Mouse (Mus musculus): ENCODE data around the gene Tbc1d24.

The Tbc1d24 gene

DNA sequence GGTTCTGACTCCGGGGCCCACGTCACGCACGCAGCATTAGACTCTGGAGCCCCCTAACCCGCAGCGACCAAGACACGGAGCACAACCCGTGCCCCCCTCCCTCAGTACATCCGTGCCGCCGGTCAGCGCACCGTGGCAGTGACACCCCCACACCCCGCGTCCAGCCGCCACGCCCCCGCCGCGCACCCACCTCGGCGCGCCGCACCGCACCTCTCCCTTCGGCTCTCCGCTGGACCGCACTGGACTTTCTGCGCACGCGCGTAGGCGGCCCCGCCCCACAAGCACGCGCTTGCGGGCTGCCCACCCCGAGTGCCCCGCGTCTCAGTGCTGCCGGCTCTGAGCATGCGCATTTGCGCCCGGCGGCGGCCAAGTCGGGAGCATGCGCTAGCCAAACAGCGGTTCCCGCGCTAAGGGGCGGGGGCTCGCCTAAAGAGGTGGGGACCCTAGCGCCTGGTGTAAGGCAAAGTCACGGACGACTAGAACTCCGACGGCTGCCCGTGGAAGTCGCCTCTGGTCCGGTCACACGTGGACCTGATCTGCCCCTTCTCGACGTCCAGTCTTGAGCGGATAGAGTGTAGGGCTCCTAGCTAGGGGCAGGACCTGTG lies at the start of gene Tbc1d24:
TSS of gene Tbc1d24 (minus strand) at position 279 of the 605 bp plus-strand sequence.
- DNase-seq (ENCODE audit: low read depth, low spot score) = peak; percentile 97

DNA sequence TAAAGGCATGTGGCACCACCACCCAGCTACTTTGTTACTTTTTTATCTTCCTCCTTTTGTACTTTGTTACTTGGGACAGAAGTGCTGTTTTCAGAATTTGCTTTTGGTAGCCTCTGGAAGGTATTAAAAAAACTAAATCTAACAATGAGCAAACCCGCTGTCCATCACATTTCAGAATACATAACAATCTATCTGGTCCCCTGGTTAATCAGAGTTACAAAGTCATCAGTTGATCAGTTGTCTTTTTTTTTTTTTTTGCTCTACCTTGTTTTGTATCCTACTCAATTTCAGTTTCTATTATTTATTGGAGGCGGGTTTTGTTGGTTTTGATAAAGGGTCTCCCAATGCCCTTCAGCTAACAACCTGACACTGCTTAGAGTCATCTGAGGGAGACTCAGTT lies 47.0 kb upstream of the Tbc1d24 start:
- DNase-seq (ENCODE audit: low read depth, low spot score) = no peak

DNA sequence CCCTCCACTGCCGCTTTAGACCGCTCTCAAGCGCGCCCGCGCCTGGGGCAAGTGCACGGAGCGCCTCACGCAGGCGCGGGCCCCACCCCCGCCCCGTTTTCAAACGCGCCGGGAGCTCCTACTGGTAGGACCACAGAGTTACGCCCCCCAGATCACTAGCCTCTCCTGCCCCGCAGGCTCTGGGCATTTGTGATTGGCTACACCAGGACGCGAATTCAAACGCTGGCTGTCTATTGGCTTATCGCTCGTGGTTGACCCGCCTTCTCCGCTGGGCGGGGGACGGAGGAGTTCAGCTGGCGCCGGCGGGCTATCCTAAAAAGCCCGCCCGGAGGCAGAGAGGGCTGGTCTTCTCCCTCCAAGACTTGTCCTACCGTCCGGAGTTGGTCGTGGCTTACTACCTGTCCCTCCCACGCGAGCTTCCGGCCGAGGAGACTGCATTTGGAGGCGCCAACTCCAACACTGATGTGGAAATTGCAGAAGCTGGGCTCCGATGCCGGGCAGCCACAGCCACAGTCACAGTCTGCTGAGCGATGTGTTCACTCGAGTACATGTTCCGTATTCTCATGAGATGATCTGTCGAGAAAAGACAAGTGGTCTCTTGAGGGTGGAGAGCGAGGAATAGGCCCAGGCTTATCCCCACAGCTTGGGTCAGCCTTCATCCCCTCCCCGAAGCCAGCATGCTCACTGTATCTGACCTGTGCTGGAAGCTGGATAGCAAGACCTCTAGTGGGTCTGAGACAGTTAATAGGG lies 46.1 kb upstream of the Tbc1d24 start, which contains the start of gene Ccnf:
TSS of gene Ccnf (minus strand) at position 165 of the 750 bp plus-strand sequence.
- peak; percentile 100 for DNase-seq (ENCODE audit: low read depth, low spot score)

DNA sequence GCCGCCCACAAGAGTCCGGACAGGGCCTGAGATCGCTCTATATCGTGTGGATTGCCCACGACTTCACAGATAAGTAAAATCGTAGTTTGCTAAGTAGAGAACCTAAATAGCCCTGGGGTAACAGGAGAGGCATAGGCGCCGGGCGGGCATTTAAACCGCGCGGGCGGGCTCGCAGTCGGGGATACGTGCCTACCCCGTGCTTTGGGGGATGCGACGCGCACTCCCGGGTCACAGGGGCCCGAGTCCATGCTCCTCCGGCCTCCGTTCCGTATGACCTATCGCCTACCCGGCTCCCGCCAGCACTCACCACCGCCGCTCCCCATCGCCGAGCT lies 45.6 kb upstream of the Tbc1d24 start:
- no peak for DNase-seq (ENCODE audit: low read depth, low spot score)

DNA sequence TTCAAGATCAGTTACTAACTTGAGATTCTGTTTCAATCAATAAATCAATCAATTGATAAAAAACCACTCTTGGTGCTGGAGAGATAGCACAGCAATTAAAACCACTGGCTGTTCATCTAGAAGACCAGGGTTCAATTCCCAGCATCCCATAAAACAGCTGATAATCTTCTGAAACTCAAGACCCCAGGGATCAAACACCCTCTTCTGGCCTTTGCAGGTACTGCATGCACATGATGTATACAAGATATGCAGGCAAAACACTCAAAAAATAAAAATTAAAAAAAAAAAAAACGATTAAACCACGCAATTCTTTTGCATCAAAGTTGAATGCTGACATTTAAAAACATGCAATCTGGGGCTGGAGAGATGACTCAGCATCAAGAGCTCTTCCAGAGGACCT lies 43.3 kb upstream of the Tbc1d24 start:
- peak; percentile 72 for DNase-seq (ENCODE audit: low read depth, low spot score)

DNA sequence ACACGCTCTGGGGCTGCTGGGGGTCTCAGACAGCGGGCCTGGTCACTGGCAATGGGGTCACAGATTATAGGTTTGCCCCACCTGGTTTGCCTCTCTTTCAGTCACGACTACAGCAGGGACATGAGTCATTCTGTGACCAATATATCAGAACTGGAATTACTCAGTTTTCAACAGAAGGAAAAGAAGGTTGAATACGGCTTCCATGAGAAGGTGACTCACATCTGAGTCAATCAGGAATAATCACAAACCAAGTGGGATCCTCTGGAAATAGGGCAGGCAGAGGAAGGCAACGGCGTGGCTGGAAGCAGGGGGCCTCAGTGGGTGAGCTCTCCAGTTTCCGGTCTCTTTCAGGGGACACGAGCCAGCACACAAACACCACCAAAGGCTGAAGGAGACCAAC lies 38.7 kb upstream of the Tbc1d24 start:
- no peak for DNase-seq (ENCODE audit: low read depth, low spot score)

DNA sequence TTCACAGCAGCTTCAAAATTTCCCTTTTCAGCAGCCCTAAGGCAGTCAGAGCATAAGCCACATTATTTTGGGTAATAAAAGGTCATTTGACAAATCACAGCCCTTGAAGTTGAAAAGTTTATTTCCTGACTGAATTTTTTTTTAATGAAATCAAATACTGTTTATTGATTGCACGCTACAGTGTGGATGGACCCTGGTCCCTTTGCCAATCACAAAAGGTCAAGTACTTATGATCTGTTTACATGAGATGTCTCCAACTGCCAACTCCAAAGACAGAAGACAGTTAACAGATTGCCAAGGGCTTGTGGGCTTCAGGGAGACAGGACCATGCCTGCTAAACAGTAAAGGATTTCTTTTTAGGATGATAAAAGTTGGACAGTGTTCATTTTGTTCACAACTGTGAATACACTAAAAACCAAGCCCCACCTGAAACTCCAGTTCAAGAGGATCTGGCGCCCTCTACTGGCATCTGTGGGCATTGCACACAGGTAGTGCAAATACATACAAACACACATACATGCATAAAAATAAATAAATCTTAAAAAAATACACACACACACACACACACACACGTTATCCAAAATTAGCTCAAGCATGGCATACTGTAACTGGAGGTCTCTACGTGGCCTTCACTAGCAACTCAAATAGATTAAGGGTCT lies 38.1 kb upstream of the Tbc1d24 start:
- DNase-seq (ENCODE audit: low read depth, low spot score) = peak; percentile 79

DNA sequence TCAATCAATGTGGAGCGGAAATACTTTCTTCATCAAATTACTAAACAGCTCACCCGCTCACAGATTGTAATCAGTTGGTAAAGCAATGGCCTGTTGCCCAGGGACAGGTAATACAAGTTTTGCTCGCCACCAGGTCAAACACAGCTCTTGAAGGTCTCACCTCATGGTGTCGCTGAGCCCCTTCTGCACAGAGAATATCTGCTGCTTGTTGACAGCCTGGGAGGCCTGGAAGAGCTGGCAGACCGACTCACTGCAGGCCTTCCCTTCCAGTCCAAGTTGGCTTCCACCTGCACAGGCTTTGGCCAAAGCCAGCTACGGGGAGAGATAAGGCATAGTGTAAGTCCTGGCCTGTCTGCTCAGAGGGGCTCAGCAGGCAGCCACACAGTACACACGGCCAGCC lies 31.6 kb upstream of the Tbc1d24 start:
- DNase-seq (ENCODE audit: low read depth, low spot score) = no peak

DNA sequence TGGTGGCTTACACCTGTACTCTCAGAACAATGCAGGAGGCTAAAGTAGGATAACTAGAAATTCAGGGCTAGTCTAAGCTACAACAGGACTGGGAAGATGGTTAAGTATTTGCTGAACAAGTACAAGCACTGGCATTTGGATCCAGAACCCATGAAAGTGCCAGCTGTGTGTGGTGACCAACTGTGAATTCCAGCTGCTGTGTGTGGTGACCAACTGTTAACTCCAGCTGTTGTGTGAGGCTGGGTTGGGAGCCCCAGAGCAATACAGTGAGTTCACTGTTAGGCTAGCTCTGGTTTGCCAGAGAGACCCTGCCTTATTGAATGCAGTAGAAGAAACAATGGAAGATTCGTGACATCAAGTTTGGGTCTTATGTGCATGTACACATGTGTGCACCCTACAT lies 31.1 kb upstream of the Tbc1d24 start:
- no peak for DNase-seq (ENCODE audit: low read depth, low spot score)

DNA sequence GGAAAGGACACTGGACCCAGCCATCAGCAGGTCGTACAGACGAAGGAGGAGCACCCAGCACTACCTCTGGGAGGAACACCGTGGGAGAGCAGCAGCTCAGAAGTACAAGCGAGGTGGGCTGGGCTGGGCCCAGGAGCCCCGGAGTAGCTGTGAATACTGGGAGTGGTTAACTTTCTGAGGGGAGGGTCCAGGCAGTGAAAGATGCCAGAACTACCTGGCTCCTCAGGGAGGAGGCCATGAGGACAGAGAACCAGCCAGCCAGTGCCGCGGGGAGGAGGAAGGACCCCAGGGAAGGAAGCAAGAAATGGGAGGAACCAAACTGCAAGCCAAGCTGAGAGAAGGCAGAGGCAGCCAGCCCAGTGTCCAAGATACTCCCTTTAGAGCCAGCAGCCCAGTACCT lies 22.6 kb upstream of the Tbc1d24 start:
- peak; percentile 60 for DNase-seq (ENCODE audit: low read depth, low spot score)

DNA sequence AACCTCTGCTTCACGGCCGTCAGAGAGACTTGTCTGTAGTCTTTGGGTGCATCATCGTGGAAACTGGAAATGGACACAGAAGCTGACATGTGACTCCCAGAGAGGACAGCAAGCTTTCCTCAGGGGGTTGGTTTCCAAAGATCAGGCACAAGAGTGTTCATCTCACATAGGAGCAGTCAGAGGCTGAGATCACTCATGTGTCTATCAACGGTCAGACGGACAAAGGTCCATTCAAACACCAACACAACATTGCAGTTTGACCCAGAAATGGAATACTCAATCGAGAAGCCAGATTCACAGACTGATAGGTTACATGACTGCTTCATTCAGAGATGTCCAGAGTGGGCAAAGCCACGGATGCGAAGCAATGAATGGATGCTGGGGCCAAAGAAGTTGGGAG lies 21.4 kb upstream of the Tbc1d24 start:
- no peak for DNase-seq (ENCODE audit: low read depth, low spot score)

DNA sequence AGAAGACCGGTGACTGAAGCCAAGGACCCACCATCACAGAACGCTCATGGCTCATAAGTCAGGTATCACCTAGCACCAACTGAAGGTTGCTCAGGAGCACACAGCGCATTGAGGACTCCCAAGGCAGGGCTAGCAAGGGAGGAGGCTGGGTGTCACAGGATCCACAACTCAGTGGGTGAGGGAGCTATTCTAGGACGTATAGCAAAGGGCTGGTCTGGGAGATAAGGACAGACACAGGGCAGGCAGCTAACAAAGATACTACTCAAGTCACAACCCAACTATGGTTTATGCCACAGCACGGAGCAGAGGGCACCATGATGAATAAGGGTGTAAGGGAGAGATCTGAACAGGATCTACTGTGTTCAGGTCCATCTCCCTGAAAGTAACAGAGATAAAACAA lies 20.5 kb upstream of the Tbc1d24 start:
- DNase-seq (ENCODE audit: low read depth, low spot score) = no peak

DNA sequence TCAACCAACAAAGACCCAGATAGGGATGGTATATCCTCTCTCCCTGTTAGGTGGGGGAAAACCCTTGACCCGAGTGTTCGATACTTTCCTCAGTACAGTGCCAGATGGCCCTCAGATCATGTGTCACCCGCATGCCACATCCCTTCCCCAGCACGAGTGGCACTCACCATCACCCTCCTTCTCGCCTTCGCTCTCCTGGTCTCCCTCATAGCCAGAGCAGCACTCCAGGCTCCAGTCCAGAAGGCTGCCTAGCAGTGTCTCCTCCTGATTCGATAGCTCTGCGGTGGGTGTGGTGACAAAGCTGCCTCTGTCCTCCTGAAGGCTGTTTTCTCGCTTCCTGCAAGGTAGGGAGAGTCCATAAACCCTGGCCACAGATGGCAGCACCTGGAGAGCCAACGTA lies 19.4 kb upstream of the Tbc1d24 start:
- DNase-seq (ENCODE audit: low read depth, low spot score) = no peak

DNA sequence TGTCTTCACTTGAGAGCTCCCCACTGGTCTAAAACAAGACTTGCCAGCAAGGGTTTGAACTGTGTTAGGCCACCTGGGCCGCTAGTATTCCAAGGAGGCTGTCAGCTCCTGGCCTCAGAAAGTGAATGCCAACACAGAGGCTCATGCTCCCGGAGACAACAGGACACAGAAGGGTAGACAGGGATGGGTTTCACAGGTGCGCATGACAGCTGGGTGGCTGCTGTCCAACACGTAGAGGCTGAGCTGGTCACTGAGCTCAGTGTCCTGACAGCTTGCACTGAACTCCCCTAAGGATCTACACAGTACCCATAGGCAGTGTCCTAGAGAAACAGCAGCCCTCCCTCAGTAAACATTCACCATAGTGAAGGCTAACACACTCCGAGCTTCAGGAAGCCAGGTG lies 18.2 kb upstream of the Tbc1d24 start:
- DNase-seq (ENCODE audit: low read depth, low spot score) = no peak

DNA sequence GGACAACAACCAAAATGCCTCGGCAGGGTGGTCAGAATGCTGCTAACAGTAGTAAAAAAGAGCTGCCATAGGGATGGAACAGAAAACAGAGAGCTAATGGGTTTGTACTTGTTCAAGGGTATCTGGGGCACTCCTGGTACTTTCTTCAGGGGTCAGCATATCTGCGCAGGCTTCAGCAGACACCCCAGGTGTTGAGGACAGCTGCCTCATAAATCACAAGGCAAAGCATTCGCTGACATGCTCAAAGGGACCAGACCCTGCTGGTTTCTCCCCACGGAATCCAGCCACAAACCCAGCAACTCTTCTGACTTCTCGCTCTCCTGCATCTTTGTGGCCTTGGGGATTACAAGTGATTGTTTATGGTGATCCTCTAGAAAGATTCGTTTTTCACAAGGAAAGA lies 17.3 kb upstream of the Tbc1d24 start:
- DNase-seq (ENCODE audit: low read depth, low spot score) = no peak

DNA sequence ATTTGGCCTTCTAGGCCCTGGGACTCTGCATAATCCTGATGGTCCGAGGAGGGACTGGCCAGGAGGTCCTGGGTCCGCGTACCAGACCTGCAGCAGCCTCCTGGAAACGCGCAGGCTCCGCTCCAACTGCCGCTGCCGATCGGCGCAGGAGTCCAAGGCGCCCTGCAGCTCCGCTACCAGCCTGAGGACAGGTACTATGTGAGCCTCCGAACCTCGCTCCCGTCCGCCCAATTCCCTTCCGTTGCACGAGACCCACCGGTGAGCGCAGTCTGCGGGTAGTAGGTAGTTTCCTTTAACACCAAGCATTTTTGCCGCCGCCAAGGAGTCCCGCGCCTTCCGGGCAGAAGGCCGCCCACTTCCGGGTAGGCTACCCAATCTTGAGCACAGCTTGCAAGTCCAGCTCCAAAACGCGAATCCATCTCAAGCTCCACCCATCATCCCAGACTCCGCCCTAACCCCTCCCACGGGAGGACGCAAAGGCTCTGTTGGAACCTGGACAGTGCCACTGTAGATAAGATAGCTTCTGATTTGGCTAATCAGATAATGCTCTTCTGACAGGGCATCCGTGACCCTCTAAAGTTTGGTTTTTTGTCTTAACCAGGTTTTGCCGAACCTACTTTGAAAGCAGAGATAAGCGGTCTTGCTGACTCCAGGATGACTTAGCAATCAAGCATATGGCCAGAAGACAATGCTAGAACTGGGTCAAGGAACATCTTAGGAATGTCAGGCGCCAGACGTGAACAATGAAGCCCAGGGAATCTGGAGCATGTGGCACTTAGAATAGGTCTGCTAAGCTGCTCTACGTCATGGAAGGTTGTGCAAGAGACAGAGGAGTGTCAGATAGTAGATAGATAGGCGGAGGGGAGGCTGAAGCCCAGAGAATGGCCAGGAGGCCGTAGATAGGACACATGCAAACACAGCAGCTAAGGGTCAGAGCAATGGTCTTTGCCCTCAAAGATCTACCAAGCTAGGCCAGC lies 15.4 kb upstream of the Tbc1d24 start, which contains the start of gene Tedc2:
TSS of gene Tedc2 (minus strand) at position 417 of the 977 bp plus-strand sequence.
- peak; percentile 97 for DNase-seq (ENCODE audit: low read depth, low spot score)

DNA sequence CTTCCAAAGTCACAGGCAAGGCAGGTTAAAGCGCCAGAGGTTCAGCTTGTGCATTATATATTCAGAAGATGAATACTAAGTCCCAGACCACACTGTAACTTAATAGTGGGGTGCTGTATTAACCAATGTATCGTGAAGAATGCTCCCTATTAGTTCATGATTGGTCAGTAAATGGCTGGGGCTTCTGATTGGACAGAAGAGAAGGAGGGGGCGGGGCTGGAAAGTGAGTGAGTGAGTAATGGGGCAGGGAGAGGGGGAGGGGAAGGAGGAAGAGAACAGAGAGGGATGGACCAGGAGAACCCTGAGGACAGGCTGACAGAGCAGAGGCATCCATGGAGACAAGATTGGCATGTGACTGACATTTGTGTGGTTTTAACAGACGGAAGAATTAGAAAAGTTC lies 11.5 kb upstream of the Tbc1d24 start:
- peak; percentile 90 for DNase-seq (ENCODE audit: low read depth, low spot score)

DNA sequence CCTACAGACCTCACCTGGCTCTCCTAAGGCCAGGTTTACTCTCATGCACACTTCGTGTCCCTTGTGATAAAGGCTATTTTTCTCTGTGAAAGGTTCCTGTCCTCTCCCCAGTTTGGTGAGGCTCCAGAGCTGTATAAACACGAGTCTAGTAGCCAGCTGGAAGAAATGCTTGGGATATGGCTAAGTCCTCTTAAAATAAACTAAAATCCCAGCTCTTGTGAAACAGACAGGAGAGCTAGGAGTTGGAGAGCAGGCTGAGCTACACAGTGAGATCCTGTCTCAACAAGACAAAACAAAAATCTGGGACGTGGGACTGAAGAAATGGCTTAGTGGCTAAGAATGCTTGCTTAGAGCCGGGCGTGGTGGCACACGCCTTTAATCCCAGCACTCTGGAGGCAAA lies 7.8 kb upstream of the Tbc1d24 start:
- DNase-seq (ENCODE audit: low read depth, low spot score) = no peak

DNA sequence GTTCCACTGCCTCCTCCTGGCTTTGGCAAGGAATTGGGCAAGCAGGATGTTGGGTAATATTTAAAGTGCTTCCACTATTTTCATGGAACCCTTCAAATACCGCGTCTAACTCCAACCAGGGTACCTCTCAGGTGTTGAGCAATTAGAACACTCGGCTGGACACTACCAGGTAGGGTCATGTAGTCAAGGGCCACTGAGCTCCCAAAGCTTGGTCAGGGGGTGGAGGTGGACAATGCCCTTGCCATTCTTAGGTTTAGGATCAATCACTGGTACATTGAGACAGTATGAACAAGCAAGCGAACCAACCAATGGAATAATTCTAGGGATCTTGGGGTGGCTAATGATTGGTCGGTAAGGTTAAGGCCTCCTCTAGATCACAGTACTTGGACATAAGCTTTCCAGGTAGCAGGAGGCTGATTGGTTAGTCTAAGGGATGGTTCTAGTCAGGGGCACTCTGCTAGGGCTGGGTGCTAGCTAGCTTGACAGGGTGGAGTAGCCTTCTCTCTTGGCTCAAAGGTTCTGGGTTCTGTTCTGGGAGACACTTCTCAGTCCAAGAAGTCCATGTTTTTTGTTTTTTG lies 7.2 kb upstream of the Tbc1d24 start:
- no peak for DNase-seq (ENCODE audit: low read depth, low spot score)

DNA sequence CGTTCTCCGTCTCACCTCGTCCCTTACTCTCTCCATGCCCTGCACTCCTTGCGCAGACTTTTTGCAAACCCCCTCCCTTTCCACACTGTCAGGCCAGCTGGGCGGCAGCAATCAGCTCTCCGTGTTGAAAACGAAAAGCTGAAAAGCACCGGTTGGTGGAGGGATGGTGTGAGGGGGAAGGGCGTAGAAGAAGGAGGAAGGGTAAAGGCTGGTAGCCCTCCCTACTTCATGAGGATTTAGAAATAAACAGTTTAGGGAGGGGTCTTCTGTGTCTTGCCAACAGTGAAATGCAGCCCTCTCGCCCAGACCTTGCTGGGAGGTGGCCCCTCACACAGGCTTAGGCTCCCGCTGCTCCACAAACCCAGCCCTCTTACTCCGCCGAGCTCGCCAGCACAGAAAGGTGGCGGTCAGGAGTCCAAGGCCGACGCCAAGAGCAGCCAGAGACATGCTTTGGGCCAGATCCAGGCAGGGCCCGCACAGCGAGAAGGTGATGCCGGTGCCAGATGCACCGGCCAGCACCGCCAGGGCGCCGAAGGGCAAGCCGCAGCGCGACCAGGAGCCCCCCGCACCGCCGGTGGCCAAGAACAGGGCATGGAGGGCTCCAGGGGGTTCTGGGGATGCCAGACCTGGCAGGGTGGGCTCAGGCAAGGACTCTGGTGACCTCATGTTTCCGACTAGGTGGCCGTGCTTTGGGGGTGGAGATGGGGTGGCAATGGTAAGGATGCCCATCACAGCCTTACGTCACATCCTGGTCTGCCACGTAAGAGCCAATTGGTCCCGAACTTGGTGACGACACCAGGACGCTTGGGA lies 6.5 kb upstream of the Tbc1d24 start:
- peak; percentile 52 for DNase-seq (ENCODE audit: low read depth, low spot score)

DNA sequence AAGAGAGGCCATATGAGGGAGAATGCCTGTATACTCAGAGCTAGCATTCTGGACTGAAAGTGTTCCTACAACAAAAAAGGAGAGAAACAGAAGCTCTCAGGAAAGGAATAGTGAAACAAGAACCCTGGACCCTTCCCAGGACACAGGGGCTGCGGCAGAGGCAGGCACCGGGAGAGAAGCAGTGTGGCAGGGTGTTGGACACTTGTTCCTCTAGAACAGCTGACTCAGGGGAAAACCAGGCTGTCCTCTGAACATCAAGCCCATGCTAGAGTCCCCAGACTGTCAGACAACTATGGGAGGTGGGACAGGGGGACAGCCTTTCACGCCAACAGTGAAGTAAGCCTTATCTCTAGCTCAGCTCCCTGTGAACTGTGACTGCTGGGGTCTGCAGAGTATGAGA lies 5.2 kb upstream of the Tbc1d24 start:
- no peak for DNase-seq (ENCODE audit: low read depth, low spot score)

Data from ZHBTc4 (cell line).